In the genomic region with DNA sequence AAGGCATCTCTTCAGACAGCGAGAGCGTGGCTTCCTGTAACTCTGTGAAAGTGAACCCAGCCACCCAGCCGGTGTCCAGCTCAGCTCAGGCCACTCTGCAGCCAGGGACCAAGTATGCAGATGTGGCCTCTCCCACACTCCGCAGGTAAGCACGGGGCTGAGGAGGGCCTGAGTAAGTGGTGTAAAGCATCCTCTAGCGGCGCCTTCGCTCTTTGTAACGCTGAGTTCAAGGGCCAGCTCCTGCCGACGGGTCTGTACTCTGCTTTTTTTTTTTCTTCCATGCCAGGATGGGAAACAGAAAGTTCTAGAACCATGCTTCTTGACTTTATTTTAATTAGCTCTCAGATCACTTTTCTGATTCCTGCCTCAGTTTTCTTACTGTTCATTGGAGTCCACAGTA, we compare ENCODE assay signal across 17 mouse cellular contexts.
"Had no signal": no experiment of that assay in that cellular context is flagged by ENCODE, and none has a peak within 500 bp of the region (broad histone marks: within the 10 kb centered on the region; RNA-seq: fewer than 3 reads in every experiment).

No protein-coding gene starts in this region.

- H3K4me3 ChIP-seq: liver, embryonic 13.5 days; lung, embryonic 15.5 days; megakaryocyte, embryonic 14.5 days; midbrain, embryonic 10.5 days; midbrain, embryonic 13.5 days had no signal

- H3K4me1 ChIP-seq: megakaryocyte, embryonic 14.5 days had no signal

- H3K9ac ChIP-seq: liver, embryonic 13.5 days; lung, embryonic 15.5 days; midbrain, embryonic 13.5 days had no signal

- ATAC-seq: intestine, embryonic 16.5 days; midbrain, embryonic 13.5 days; midbrain, embryonic 16.5 days had no signal

- H3K27me3 ChIP-seq: liver, embryonic 13.5 days; lung, embryonic 15.5 days; megakaryocyte, embryonic 14.5 days; midbrain, embryonic 13.5 days had no signal

- DNase-seq: kidney, adult 18-20 months; kidney, adult 9 months; kidney, postnatal 14 days; kidney, postnatal 4 days; liver, embryonic 13.5 days; right cerebral cortex, adult 18-20 months; right cerebral cortex, postnatal 14 days; right cerebral cortex, postnatal 4 days; thymus, adult 18-20 months; thymus, postnatal 36 days had no signal

- H3K4me2 ChIP-seq: liver, embryonic 13.5 days; lung, embryonic 15.5 days; midbrain, embryonic 13.5 days had no signal

- H3K9me3 ChIP-seq: liver, embryonic 13.5 days; lung, embryonic 15.5 days; midbrain, embryonic 10.5 days; midbrain, embryonic 13.5 days had no signal

- H3K27ac ChIP-seq: liver, embryonic 13.5 days; lung, embryonic 15.5 days; midbrain, embryonic 10.5 days; midbrain, embryonic 13.5 days; stomach, postnatal 0 days had no signal
